Mouse (Mus musculus) spleen, adult 2 months (tissue): ENCODE measurements around the gene Nefh.

Experiments used
- CTCF ChIP-seq: fragments of 200-500 bp; IDR thresholded peaks from 2 replicates; pipeline ENCODE4 v1.5.1; 2011; ENCODE audit warnings: mild to moderate bottlenecking, inconsistent platforms; ENCODE audit not compliant: insufficient read depth, insufficient read length, insufficient replicate concordance; ENCODE audit errors: extremely low read depth
- POLR2A ChIP-seq: fragments of 200-500 bp; IDR thresholded peaks from 2 replicates; pipeline ENCODE4 v1.6.1; 2011; ENCODE audit warnings: low read depth, low read length, inconsistent platforms

- TF ChIP-seq POLR2A (no peak), CTCF (no peak)
Measured at GRCm38 (mm10) chr11:4953918-4954317, 6.1 kb upstream of the Nefh start.
